Mouse (Mus musculus): Measurements from ENCODE around the gene Krtap7-1. TPM values are rescaled to one million over a fixed set of nuclear protein-coding genes. Genes with fewer than 3 reads are reported as not detected.

Gene Krtap7-1
- not detected in 2 replicates for polyA plus RNA-seq (2016; fragmentation: Nextera tagmentation; extraction: Ambion mirVana)

GRCm38 (mm10) chr16:89508223-89508622, at the start of gene Krtap7-1:
TSS of gene Krtap7-1 (minus strand) at chr16:89508323.
- 83% methylated on average over 4 of the region's 4 CpGs for WGBS
- Histone ChIP-seq H3K4me3 (replicated peaks) (no peak within 1 kb of the TSS), H3K36me3 (no peaks in the 10 kb centered on the region), H3K9ac (replicated peaks) (no peak within 1 kb of the TSS), H3K27ac (no peak within 1 kb of the TSS), H3K4me1 (replicated peaks) (no peaks in the 10 kb centered on the region), H3K9me3 (no peaks in the 10 kb centered on the region), H3K4me2 (no peak within 1 kb of the TSS), H3K27me3 (no peaks in the 10 kb centered on the region)
- no peak for ATAC-seq (ENCODE audit: insufficient number of reproducible peaks, insufficient read depth, low FRiP score, low TSS enrichment, low read depth)

- Histone ChIP-seq H3K36me3 (no peaks in the 10 kb centered on the region), H3K4me1 (replicated peaks) (no peaks in the 10 kb centered on the region), H3K4me2 (no peak overlapping the region), H3K9me3 (no peaks in the 10 kb centered on the region), H3K9ac (replicated peaks) (no peak overlapping the region), H3K4me3 (replicated peaks) (no peak overlapping the region), H3K27me3 (no peaks in the 10 kb centered on the region), H3K27ac (no peak overlapping the region)
- ATAC-seq (ENCODE audit: insufficient number of reproducible peaks, insufficient read depth, low FRiP score, low TSS enrichment, low read depth) = no peak
These were observed 42.2 kb upstream of the Krtap7-1 start for GRCm38 (mm10) chr16:89550298-89550697.

GRCm38 (mm10) chr16:89538031-89538484, 29.9 kb upstream of the Krtap7-1 start:
- H3K27ac ChIP-seq = no peak overlapping the region
- 85% methylated on average over 5 of the region's 5 CpGs for WGBS
- H3K27me3 ChIP-seq = no peaks in the 10 kb centered on the region
- no peaks in the 10 kb centered on the region for H3K4me1 ChIP-seq (replicated peaks)
- no peaks in the 10 kb centered on the region for H3K36me3 ChIP-seq
- H3K4me2 ChIP-seq = no peak overlapping the region
- no peaks in the 10 kb centered on the region for H3K9me3 ChIP-seq
- H3K4me3 ChIP-seq (replicated peaks) = no peak overlapping the region
- ATAC-seq (ENCODE audit: insufficient number of reproducible peaks, insufficient read depth, low FRiP score, low TSS enrichment, low read depth) = no peak
- no peak overlapping the region for H3K9ac ChIP-seq (replicated peaks)

- WGBS = 96% methylated on average over 6 of the region's 6 CpGs
- H3K4me3 ChIP-seq (replicated peaks) = no peak overlapping the region
These were observed 29.2 kb upstream of the Krtap7-1 start for GRCm38 (mm10) chr16:89537349-89537748.

GRCm38 (mm10) chr16:89530547-89530946, 22.4 kb upstream of the Krtap7-1 start:
- H3K9me3 ChIP-seq = no peaks in the 10 kb centered on the region
- no peaks in the 10 kb centered on the region for H3K4me1 ChIP-seq (replicated peaks)
- H3K4me2 ChIP-seq = no peak overlapping the region
- 51% methylated on average over 7 of the region's 7 CpGs for WGBS
- no peak for ATAC-seq (ENCODE audit: insufficient number of reproducible peaks, insufficient read depth, low FRiP score, low TSS enrichment, low read depth)
- no peak overlapping the region for H3K4me3 ChIP-seq (replicated peaks)
- no peak overlapping the region for H3K27ac ChIP-seq
- no peak overlapping the region for H3K9ac ChIP-seq (replicated peaks)
- no peaks in the 10 kb centered on the region for H3K36me3 ChIP-seq
- no peaks in the 10 kb centered on the region for H3K27me3 ChIP-seq

More at GRCm38 (mm10) chr16:89537349-89537748, 29.2 kb upstream of the Krtap7-1 start:
- H3K9ac ChIP-seq (replicated peaks) = no peak overlapping the region
- no peak for ATAC-seq (ENCODE audit: insufficient number of reproducible peaks, insufficient read depth, low FRiP score, low TSS enrichment, low read depth)
- H3K27me3 ChIP-seq = no peaks in the 10 kb centered on the region
- H3K9me3 ChIP-seq = no peaks in the 10 kb centered on the region
- no peaks in the 10 kb centered on the region for H3K36me3 ChIP-seq
- no peak overlapping the region for H3K4me2 ChIP-seq
- H3K4me1 ChIP-seq (replicated peaks) = no peaks in the 10 kb centered on the region
- H3K27ac ChIP-seq = no peak overlapping the region

- WGBS = 52% methylated on average over 7 of the region's 7 CpGs
- no peak; the same call in 1 of the 2 replicates for ATAC-seq (ENCODE audit: insufficient number of reproducible peaks, insufficient read depth, low FRiP score, low TSS enrichment, low read depth)
- H3K36me3 ChIP-seq = no peaks in the 10 kb centered on the region
- no peaks in the 10 kb centered on the region for H3K9me3 ChIP-seq
- no peaks in the 10 kb centered on the region for H3K4me1 ChIP-seq (replicated peaks)
- H3K9ac ChIP-seq (replicated peaks) = no peak overlapping the region
- H3K27ac ChIP-seq = no peak overlapping the region
- H3K27me3 ChIP-seq = no peaks in the 10 kb centered on the region
- no peak overlapping the region for H3K4me3 ChIP-seq (replicated peaks)
- no peak overlapping the region for H3K4me2 ChIP-seq
These were observed 21.7 kb upstream of the Krtap7-1 start for GRCm38 (mm10) chr16:89529846-89530245.

- no peak overlapping the region for H3K4me3 ChIP-seq (replicated peaks)
- no peak overlapping the region for H3K27ac ChIP-seq
- H3K4me2 ChIP-seq = no peak overlapping the region
- H3K9me3 ChIP-seq = no peaks in the 10 kb centered on the region
- no peak for ATAC-seq (ENCODE audit: insufficient number of reproducible peaks, insufficient read depth, low FRiP score, low TSS enrichment, low read depth)
- no peaks in the 10 kb centered on the region for H3K4me1 ChIP-seq (replicated peaks)
- no peaks in the 10 kb centered on the region for H3K27me3 ChIP-seq
- H3K36me3 ChIP-seq = no peaks in the 10 kb centered on the region
- 81% methylated on average over 3 of the region's 3 CpGs for WGBS
- H3K9ac ChIP-seq (replicated peaks) = no peak overlapping the region
These were observed 20.3 kb upstream of the Krtap7-1 start for GRCm38 (mm10) chr16:89528380-89528779.

GRCm38 (mm10) chr16:89520996-89521395, 12.9 kb upstream of the Krtap7-1 start:
- no peak for ATAC-seq (ENCODE audit: insufficient number of reproducible peaks, insufficient read depth, low FRiP score, low TSS enrichment, low read depth)
- H3K27ac ChIP-seq = no peak overlapping the region
- WGBS = 95% methylated on average over 4 of the region's 4 CpGs

GRCm38 (mm10) chr16:89520555-89520954, 12.4 kb upstream of the Krtap7-1 start:
- no peak overlapping the region for H3K4me3 ChIP-seq (replicated peaks)
- no peaks in the 10 kb centered on the region for H3K36me3 ChIP-seq
- no peak overlapping the region for H3K27ac ChIP-seq
- ATAC-seq (ENCODE audit: insufficient number of reproducible peaks, insufficient read depth, low FRiP score, low TSS enrichment, low read depth) = no peak
- H3K9ac ChIP-seq (replicated peaks) = no peak overlapping the region
- H3K9me3 ChIP-seq = no peaks in the 10 kb centered on the region
- 92% methylated on average over 2 of the region's 2 CpGs for WGBS
- H3K4me1 ChIP-seq (replicated peaks) = no peaks in the 10 kb centered on the region
- no peaks in the 10 kb centered on the region for H3K27me3 ChIP-seq
- no peak overlapping the region for H3K4me2 ChIP-seq

More at GRCm38 (mm10) chr16:89520996-89521395, 12.9 kb upstream of the Krtap7-1 start:
- H3K27me3 ChIP-seq = no peaks in the 10 kb centered on the region
- H3K36me3 ChIP-seq = no peaks in the 10 kb centered on the region
- no peaks in the 10 kb centered on the region for H3K9me3 ChIP-seq
- no peak overlapping the region for H3K4me3 ChIP-seq (replicated peaks)
- H3K4me2 ChIP-seq = no peak overlapping the region
- no peak overlapping the region for H3K9ac ChIP-seq (replicated peaks)
- H3K4me1 ChIP-seq (replicated peaks) = no peaks in the 10 kb centered on the region

- 76% methylated on average over 6 of the region's 6 CpGs for WGBS
- ATAC-seq (ENCODE audit: insufficient number of reproducible peaks, insufficient read depth, low FRiP score, low TSS enrichment, low read depth) = no peak
- Histone ChIP-seq H3K4me3 (replicated peaks) (no peak overlapping the region), H3K36me3 (no peaks in the 10 kb centered on the region), H3K4me2 (no peak overlapping the region), H3K4me1 (replicated peaks) (no peaks in the 10 kb centered on the region), H3K9ac (replicated peaks) (no peak overlapping the region), H3K9me3 (no peaks in the 10 kb centered on the region), H3K27me3 (no peaks in the 10 kb centered on the region), H3K27ac (no peak overlapping the region)
These were observed 12.0 kb upstream of the Krtap7-1 start for GRCm38 (mm10) chr16:89520091-89520490.

- Histone ChIP-seq H3K27ac (no peak overlapping the region), H3K4me3 (replicated peaks) (no peak overlapping the region)
- WGBS = 67% methylated on average over 9 of the region's 9 CpGs
These were observed 9.5 kb upstream of the Krtap7-1 start for GRCm38 (mm10) chr16:89517635-89518034.

GRCm38 (mm10) chr16:89513431-89513830, 5.3 kb upstream of the Krtap7-1 start:
- no peak for ATAC-seq (ENCODE audit: insufficient number of reproducible peaks, insufficient read depth, low FRiP score, low TSS enrichment, low read depth)
- Histone ChIP-seq H3K9ac (replicated peaks) (no peak overlapping the region), H3K9me3 (no peaks in the 10 kb centered on the region), H3K4me2 (no peak overlapping the region), H3K27ac (no peak overlapping the region), H3K4me1 (replicated peaks) (no peaks in the 10 kb centered on the region), H3K27me3 (no peaks in the 10 kb centered on the region), H3K36me3 (no peaks in the 10 kb centered on the region), H3K4me3 (replicated peaks) (no peak overlapping the region)
- WGBS = 91% methylated on average over 7 of the region's 7 CpGs

More at GRCm38 (mm10) chr16:89517635-89518034, 9.5 kb upstream of the Krtap7-1 start:
- Histone ChIP-seq H3K36me3 (no peaks in the 10 kb centered on the region), H3K4me1 (replicated peaks) (no peaks in the 10 kb centered on the region), H3K9me3 (no peaks in the 10 kb centered on the region), H3K4me2 (no peak overlapping the region), H3K9ac (replicated peaks) (no peak overlapping the region), H3K27me3 (no peaks in the 10 kb centered on the region)
- ATAC-seq (ENCODE audit: insufficient number of reproducible peaks, insufficient read depth, low FRiP score, low TSS enrichment, low read depth) = 0 out of 2 replicates have a peak, but pooled peaks have one; percentile 56

All from limb, embryonic 12.5 days (tissue).